Mouse (Mus musculus) MEL-GATA-1-ER (cell line): ENCODE results near the gene Usp31.

Experiments used
- DNase-seq: peaks from one replicate; pipeline ENCODE4 v3.0.0-alpha.2; 2012; ENCODE audit warnings: low read depth; ENCODE audit errors: extremely low read depth

Usp31 gene

DNA sequence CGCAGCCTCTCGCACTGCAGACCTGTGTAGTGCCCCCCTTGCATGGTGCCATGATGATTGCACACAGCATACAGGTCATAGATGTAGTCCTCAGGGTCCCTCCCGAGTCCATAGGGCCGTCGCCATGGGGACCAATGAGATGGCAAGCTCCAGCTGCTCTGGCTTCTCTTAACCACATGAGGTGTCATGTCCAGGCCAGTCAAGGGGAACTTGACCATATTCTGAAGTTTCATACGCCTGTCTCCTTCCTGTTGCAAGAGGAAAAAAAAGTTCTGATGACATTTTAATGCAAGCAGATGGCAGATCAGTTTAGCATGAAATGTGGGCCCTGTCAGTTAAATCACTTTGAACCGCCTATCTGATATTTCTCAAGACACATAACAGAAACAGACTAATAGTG is 48.2 kb downstream of the Usp31 start:
- DNase-seq, result no peak

- DNase-seq, result no peak
Observed at GRCm38 (mm10) chr7:121654675-121655074, 52.4 kb downstream of the Usp31 start.

- no peak for DNase-seq
Observed at GRCm38 (mm10) chr7:121652629-121653028, 54.4 kb downstream of the Usp31 start.

GRCm38 (mm10) chr7:121650724-121651123 is 56.3 kb downstream of the Usp31 start:
- no peak for DNase-seq

- DNase-seq, result peak; percentile 36
Observed at GRCm38 (mm10) chr7:121640998-121641762, 65.9 kb downstream of the Usp31 start.

DNA sequence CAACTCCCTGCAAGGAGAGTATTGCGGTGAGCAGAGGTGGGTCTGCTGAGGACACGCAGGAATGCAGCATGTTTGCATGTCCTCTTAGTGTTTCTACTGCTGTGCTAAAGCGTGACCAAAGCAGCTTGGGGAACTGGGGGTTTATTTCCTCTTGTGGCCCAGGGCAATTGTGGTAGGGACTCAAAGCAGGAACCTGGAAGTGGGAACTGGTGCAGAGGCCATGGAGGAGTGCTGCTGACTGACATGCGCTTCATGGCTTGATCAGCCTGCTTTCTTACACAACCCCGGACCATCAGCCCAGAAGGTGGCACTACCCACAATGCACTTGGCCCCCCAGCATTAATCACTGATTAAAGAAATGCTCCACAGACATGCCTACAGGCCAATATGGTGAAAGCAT is 70.3 kb downstream of the Usp31 start:
- peak; percentile 19 for DNase-seq

- no peak for DNase-seq
Observed at GRCm38 (mm10) chr7:121634236-121634635, 72.8 kb downstream of the Usp31 start.

DNA sequence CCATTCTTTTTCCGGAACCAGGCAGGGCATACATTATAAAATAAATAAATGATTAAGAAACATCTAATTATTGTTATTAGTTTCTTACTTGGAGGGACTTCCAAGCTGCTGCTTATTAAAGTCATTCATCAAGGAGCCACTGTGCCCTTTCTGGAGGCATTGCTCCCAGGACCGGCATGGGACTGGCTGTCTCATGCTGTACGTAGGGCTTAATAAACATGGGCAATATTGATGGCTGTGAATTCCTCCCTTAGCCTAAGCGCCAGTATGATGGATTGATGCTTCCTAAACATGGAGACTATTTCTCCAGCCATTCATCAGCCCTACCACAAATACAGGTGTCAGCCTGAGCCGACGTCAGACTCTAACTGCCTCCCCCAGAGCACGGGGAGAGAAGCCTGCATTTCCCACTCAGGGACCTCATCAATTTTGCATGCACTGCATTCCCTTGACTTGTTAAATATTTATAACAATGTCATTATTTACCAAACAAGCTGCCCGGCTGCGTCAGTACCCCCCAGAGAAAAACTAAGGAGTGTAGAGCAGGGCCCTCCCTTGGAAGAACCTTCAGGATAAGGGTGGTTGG is 84.1 kb downstream of the Usp31 start:
- no peak for DNase-seq

- no peak for DNase-seq
Observed at GRCm38 (mm10) chr7:121622433-121622832, 84.6 kb downstream of the Usp31 start.

DNA sequence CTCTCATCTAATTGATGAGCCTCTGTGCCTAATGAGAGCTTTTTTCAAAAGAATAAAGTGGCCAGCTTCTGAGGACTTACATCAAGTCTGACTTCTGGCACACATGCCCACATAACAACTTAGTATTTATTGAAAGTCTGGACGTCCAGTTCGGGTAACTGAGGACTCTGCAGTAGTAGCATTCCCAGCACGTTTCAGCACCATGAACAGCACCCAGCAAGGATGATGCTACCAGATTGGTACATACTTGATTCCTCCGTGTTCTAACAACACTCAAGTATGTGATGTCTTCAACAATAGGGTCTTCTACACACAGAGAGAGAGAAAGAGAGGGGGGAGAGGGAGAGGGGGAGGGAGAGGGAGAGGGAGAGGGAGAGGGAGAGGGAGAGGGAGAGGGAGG is 105.4 kb downstream of the Usp31 start:
- no peak for DNase-seq

DNA sequence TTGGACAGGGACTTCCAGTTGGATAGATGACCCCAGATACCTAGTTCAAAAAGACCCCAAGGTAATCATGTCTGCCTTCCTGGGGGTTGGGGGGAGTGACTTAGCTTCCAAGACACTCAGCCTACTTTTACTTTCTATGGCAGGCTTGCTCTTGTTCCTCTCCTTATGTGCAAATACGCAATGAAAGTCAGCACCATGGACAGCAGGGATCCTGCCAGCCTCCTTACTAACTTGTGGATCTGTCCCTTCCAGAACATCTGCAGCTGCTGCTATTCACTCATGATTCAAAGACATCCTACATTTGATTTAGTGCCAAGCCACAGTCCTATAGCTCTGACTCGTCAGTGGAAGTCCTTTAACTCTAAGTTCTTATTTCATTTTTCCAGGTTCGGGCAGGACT is 110.7 kb downstream of the Usp31 start:
- DNase-seq, result no peak

GRCm38 (mm10) chr7:121595496-121595895 is 111.6 kb downstream of the Usp31 start:
- DNase-seq, result no peak

- no peak for DNase-seq
Observed at GRCm38 (mm10) chr7:121595085-121595484, 112.0 kb downstream of the Usp31 start.

GRCm38 (mm10) chr7:121594623-121595022 is 112.4 kb downstream of the Usp31 start:
- DNase-seq, result no peak
